Mouse (Mus musculus) cerebellum, adult 18-20 months (tissue): Measurements from ENCODE around the gene Ociad2.
A peak's percentile ranks its signal among the peaks of the same experiment; 100 is the strongest.

Source experiments
- DNase-seq, 2 experiments: peaks; one replicate each; pipeline ENCODE4 v3.0.0; 2021

The Ociad2 gene

GRCm38 (mm10) chr5:73301601-73302307 is 39.1 kb downstream of the Ociad2 start:
- no peak for DNase-seq

GRCm38 (mm10) chr5:73295916-73296315 is 44.9 kb downstream of the Ociad2 start:
- no peak for DNase-seq

- DNase-seq, result no peak
Measured at GRCm38 (mm10) chr5:73295016-73295415, 45.8 kb downstream of the Ociad2 start.

- no peak for DNase-seq
Measured at GRCm38 (mm10) chr5:73293458-73293827, 47.4 kb downstream of the Ociad2 start.

- peak; percentile 94 to 97 for DNase-seq
Measured at GRCm38 (mm10) chr5:73292502-73293457, 48.0 kb downstream of the Ociad2 start, which contains the start of gene Ociad1. Ociad1 (plus strand) TSS chr5:73292784.

- no peak for DNase-seq
Measured at GRCm38 (mm10) chr5:73289900-73290299, 50.9 kb downstream of the Ociad2 start.

- no peak for DNase-seq
Measured at GRCm38 (mm10) chr5:73286603-73287002, 54.2 kb downstream of the Ociad2 start.

GRCm38 (mm10) chr5:73285470-73285978 is 55.3 kb downstream of the Ociad2 start:
- no peak for DNase-seq

- DNase-seq, result no peak
Measured at GRCm38 (mm10) chr5:73284046-73284445, 56.8 kb downstream of the Ociad2 start.

GRCm38 (mm10) chr5:73280567-73280850 is 60.3 kb downstream of the Ociad2 start:
- no peak for DNase-seq

- no peak for DNase-seq
Measured at GRCm38 (mm10) chr5:73279732-73280566, 60.9 kb downstream of the Ociad2 start.

GRCm38 (mm10) chr5:73279190-73279589 is 61.6 kb downstream of the Ociad2 start:
- DNase-seq, result no peak

- DNase-seq, result no peak
Measured at GRCm38 (mm10) chr5:73274941-73275340, 65.9 kb downstream of the Ociad2 start.

- no peak for DNase-seq
Measured at GRCm38 (mm10) chr5:73273171-73273570, 67.7 kb downstream of the Ociad2 start.
